Mouse (Mus musculus) heart, embryonic 14.5 days (tissue): Measurements from ENCODE around the gene Car6. TPM values are rescaled to one million over a fixed set of nuclear protein-coding genes. Genes with fewer than 3 reads are reported as not detected.
A peak's percentile ranks its signal among the peaks of the same experiment; 100 is the strongest.

Experiments used
- ATAC-seq: fragments of 200-750 bp; cut with Nextera tagmentation; 2 replicates; pipeline ENCODE4 v1.8.0; 2017; ENCODE audit warnings: low read depth, moderate TSS enrichment; ENCODE audit not compliant: insufficient number of reproducible peaks, insufficient read depth, low FRiP score
- H3K27ac ChIP-seq, 2 experiments: fragments of 200-500 bp in 1 of 2; fragments of 300-500 bp in 1 of 2; sonication (generic) in 1 of 2; replicated peaks in 1 of 2; 2 replicates each; pipeline ENCODE4 v1.5.1; 2012 to 2014; ENCODE audit warnings: low read depth in 2 of 2, low read length in 2 of 2, control low read depth in 1 of 2, mild to moderate bottlenecking in 1 of 2, mixed read lengths in 1 of 2; ENCODE audit not compliant: control insufficient read depth in 1 of 2, insufficient read depth in 1 of 2
- H3K27me3 ChIP-seq: fragments of 300-500 bp; sonication (generic); 2 replicates; pipeline ENCODE4 v1.6.1; 2014; ENCODE audit warnings: mild to moderate bottlenecking, low read length, control low read depth; ENCODE audit not compliant: control insufficient read depth, insufficient read depth
- H3K36me3 ChIP-seq: fragments of 300-500 bp; sonication (generic); 2 replicates; pipeline ENCODE4 v1.6.1; 2014; ENCODE audit warnings: mild to moderate bottlenecking, control low read depth, low read length, mixed read lengths; ENCODE audit not compliant: control insufficient read depth, insufficient read depth
- H3K4me1 ChIP-seq, 2 experiments: fragments of 200-500 bp in 1 of 2; fragments of 300-500 bp in 1 of 2; sonication (generic) in 1 of 2; 2 replicates each; pipeline ENCODE4 v1.6.1; 2012 to 2014; ENCODE audit warnings: low read length in 2 of 2, control low read depth in 1 of 2, mixed read lengths in 1 of 2; ENCODE audit not compliant: control insufficient read depth in 2 of 2, insufficient read depth in 2 of 2
- H3K4me2 ChIP-seq: fragments of 300-500 bp; sonication (generic); 2 replicates; pipeline ENCODE4 v1.6.1; 2014; ENCODE audit warnings: mild to moderate bottlenecking, low read length
- H3K4me3 ChIP-seq, 2 experiments: fragments of 200-500 bp in 1 of 2; fragments of 300-500 bp in 1 of 2; sonication (generic) in 1 of 2; 2 replicates each; pipeline ENCODE4 v1.5.1; 2012 to 2014; ENCODE audit warnings: low read length in 2 of 2, mild to moderate bottlenecking in 2 of 2, control low read depth in 1 of 2, low read depth in 1 of 2, moderate library complexity in 1 of 2; ENCODE audit not compliant: control insufficient read depth in 1 of 2, insufficient read depth in 1 of 2
- H3K9ac ChIP-seq: fragments of 300-500 bp; sonication (generic); 2 replicates; pipeline ENCODE4 v1.6.1; 2014; ENCODE audit warnings: mild to moderate bottlenecking, low read length
- H3K9me3 ChIP-seq: fragments of 300-500 bp; sonication (generic); 2 replicates; pipeline ENCODE4 v1.6.1; 2016; ENCODE audit warnings: low read length, control low read depth; ENCODE audit not compliant: control insufficient read depth
- WGBS: fragments of 180-500 bp; shearing (Covaris S2); extraction: QIAGEN DNeasy Blood & Tissue Kit; methylation state at CpG from one replicate; pipeline ENCODE4 v1.1.7; 2014; 5-methylcytosine and 5-hydroxymethylcytosine counted together
- polyA plus RNA-seq: library from polyadenylated mRNA; unstranded; fragments of >200 nt; fragmentation: Nextera tagmentation; extraction: Ambion mirVana; gene quantifications from 2 replicates; pipeline ENCODE4 v1.2.1, GENCODE M21; 2014

Gene Car6
- polyA plus RNA-seq, 1 experiment from 2014 or later = not detected

GRCm38 (mm10) chr4:150236031-150236430 lies 34.9 kb upstream of the Car6 start:
- Histone ChIP-seq H3K4me1 (peaks cover 16 to 35% of the 10 kb centered on the region in 2 experiments), H3K27ac (peak overlapping the region; percentile 98 to 99), H3K4me2 (peak overlapping the region; percentile 64), H3K9me3 (no peaks in the 10 kb centered on the region), H3K36me3 (peaks cover 24% of the 10 kb centered on the region), H3K27me3 (no peaks in the 10 kb centered on the region), H3K4me3 (peak overlapping the region in 1 of 2 experiments; percentile 96; a peak in 2 of 4 replicates), H3K9ac (peak overlapping the region; percentile 74)
- 84% methylated on average over 8 of the region's 8 CpGs for whole genome bisulfite sequencing
- no peak for ATAC-seq

- no peak overlapping the region for H3K9ac ChIP-seq
- WGBS = 79% methylated on average over 4 of the region's 4 CpGs
- H3K9me3 ChIP-seq = no peaks in the 10 kb centered on the region
- peaks cover 20% of the 10 kb centered on the region for H3K36me3 ChIP-seq
- no peaks in the 10 kb centered on the region for H3K27me3 ChIP-seq
- ATAC-seq = no peak
- peak overlapping the region; percentile 65 to 77 for H3K27ac ChIP-seq
- peaks cover 21 to 35% of the 10 kb centered on the region in 2 experiments for H3K4me1 ChIP-seq
- H3K4me3 ChIP-seq = no peak overlapping the region
- no peak overlapping the region for H3K4me2 ChIP-seq
Measured at GRCm38 (mm10) chr4:150235585-150235984, 34.5 kb upstream of the Car6 start.

- no peak for ATAC-seq
- Histone ChIP-seq H3K9me3 (no peaks in the 10 kb centered on the region), H3K9ac (0 out of 2 replicates have a peak overlapping the region, but pooled peaks have one; percentile 12), H3K27me3 (no peaks in the 10 kb centered on the region), H3K4me1 (peaks cover 25 to 35% of the 10 kb centered on the region in 2 experiments), H3K4me2 (no peak overlapping the region), H3K36me3 (peaks cover 11% of the 10 kb centered on the region), H3K4me3 (no peak overlapping the region), H3K27ac (peak overlapping the region; percentile 65 to 77)
- WGBS = 43% methylated on average over 8 of the region's 8 CpGs
Measured at GRCm38 (mm10) chr4:150234599-150235327, 33.6 kb upstream of the Car6 start.

- ATAC-seq = no peak
- Histone ChIP-seq H3K27me3 (no peaks in the 10 kb centered on the region), H3K4me3 (no peak overlapping the region), H3K36me3 (no peaks in the 10 kb centered on the region), H3K9ac (no peak overlapping the region), H3K27ac (no peak overlapping the region), H3K9me3 (no peaks in the 10 kb centered on the region), H3K4me1 (peaks cover 30 to 37% of the 10 kb centered on the region in 2 experiments), H3K4me2 (no peak overlapping the region)
- 55% methylated on average over 8 of the region's 8 CpGs for WGBS
Measured at GRCm38 (mm10) chr4:150231871-150232270, 30.7 kb upstream of the Car6 start.

GRCm38 (mm10) chr4:150230460-150231407 lies 29.6 kb upstream of the Car6 start:
- Histone ChIP-seq H3K27ac (peak overlapping the region; percentile 43 to 75), H3K27me3 (no peaks in the 10 kb centered on the region), H3K4me3 (no peak overlapping the region), H3K4me2 (peak overlapping the region; percentile 18), H3K36me3 (no peaks in the 10 kb centered on the region), H3K9ac (peak overlapping the region; percentile 51), H3K4me1 (peaks cover 33 to 40% of the 10 kb centered on the region in 2 experiments), H3K9me3 (no peaks in the 10 kb centered on the region)
- WGBS = 10% methylated on average over 21 of the region's 21 CpGs
- no peak for ATAC-seq

- Histone ChIP-seq H3K4me2 (no peak overlapping the region), H3K4me1 (peaks cover 30 to 34% of the 10 kb centered on the region in 2 experiments), H3K27ac (peak overlapping the region in 1 of 2 experiments; percentile 75; a peak in 2 of 4 replicates), H3K36me3 (no peaks in the 10 kb centered on the region), H3K9ac (no peak overlapping the region), H3K4me3 (no peak overlapping the region), H3K9me3 (no peaks in the 10 kb centered on the region), H3K27me3 (no peaks in the 10 kb centered on the region)
- 30% methylated on average over 9 of the region's 15 CpGs for WGBS
- no peak for ATAC-seq
Measured at GRCm38 (mm10) chr4:150229747-150230390, 28.7 kb upstream of the Car6 start.
